Mouse (Mus musculus): Measurements from ENCODE around the gene Cox8a. TPM values are rescaled to one million over a fixed set of nuclear protein-coding genes. Genes with fewer than 3 reads are reported as not detected.

Cox8a gene
- polyA plus RNA-seq, 1 experiment from 2014 or later = 824 TPM

GRCm38 (mm10) chr19:7183419-7183818 is 34.0 kb downstream of the Cox8a start:
- Histone ChIP-seq H3K4me1 (peaks cover 45% of the 10 kb centered on the region), H3K4me3 (no peak overlapping the region), H3K4me2 (replicated peaks) (no peak overlapping the region), H3K36me3 (no peaks in the 10 kb centered on the region), H3K27ac (0 out of 2 replicates have a peak overlapping the region, but pooled peaks have one; percentile 7), H3K9me3 (no peaks in the 10 kb centered on the region), H3K27me3 (peaks cover 55% of the 10 kb centered on the region), H3K9ac (no peak overlapping the region)
- WGBS = 46% methylated on average over 11 of the region's 11 CpGs
- ATAC-seq (ENCODE audit: insufficient number of reproducible peaks, insufficient read depth, low FRiP score, low TSS enrichment) = no peak

GRCm38 (mm10) chr19:7182273-7182949 is 35.0 kb downstream of the Cox8a start:
- no peak overlapping the region for H3K9ac ChIP-seq
- peak overlapping the region; percentile 40 for H3K4me2 ChIP-seq (replicated peaks)
- peak overlapping the region; percentile 70 for H3K27ac ChIP-seq
- H3K36me3 ChIP-seq = no peaks in the 10 kb centered on the region
- no peaks in the 10 kb centered on the region for H3K9me3 ChIP-seq
- 0 out of 2 replicates have a peak, but pooled peaks have one; percentile 35 for ATAC-seq (ENCODE audit: insufficient number of reproducible peaks, insufficient read depth, low FRiP score, low TSS enrichment)
- no peak overlapping the region for H3K4me3 ChIP-seq
- H3K27me3 ChIP-seq = peaks cover 55% of the 10 kb centered on the region
- 4% methylated on average over 23 of the region's 23 CpGs for WGBS
- peaks cover 53% of the 10 kb centered on the region for H3K4me1 ChIP-seq

- Histone ChIP-seq H3K27ac (peak overlapping the region; percentile 70), H3K4me2 (replicated peaks) (no peak overlapping the region), H3K36me3 (no peaks in the 10 kb centered on the region), H3K27me3 (peaks cover 48% of the 10 kb centered on the region), H3K4me1 (peaks cover 56% of the 10 kb centered on the region), H3K9ac (no peak overlapping the region), H3K4me3 (no peak overlapping the region), H3K9me3 (no peaks in the 10 kb centered on the region)
- 54% methylated on average over 7 of the region's 7 CpGs for whole genome bisulfite sequencing
- ATAC-seq (ENCODE audit: insufficient number of reproducible peaks, insufficient read depth, low FRiP score, low TSS enrichment) = no peak
Observed at GRCm38 (mm10) chr19:7181496-7181895, 35.9 kb downstream of the Cox8a start.

- H3K4me2 ChIP-seq (replicated peaks) = no peak overlapping the region
- no peak overlapping the region for H3K27ac ChIP-seq
- no peaks in the 10 kb centered on the region for H3K36me3 ChIP-seq
- peaks cover 42% of the 10 kb centered on the region for H3K27me3 ChIP-seq
- 79% methylated on average over 8 of the region's 8 CpGs for WGBS
- H3K4me1 ChIP-seq = peaks cover 60% of the 10 kb centered on the region
- H3K9ac ChIP-seq = no peak overlapping the region
- H3K9me3 ChIP-seq = no peaks in the 10 kb centered on the region
- ATAC-seq (ENCODE audit: insufficient number of reproducible peaks, insufficient read depth, low FRiP score, low TSS enrichment) = no peak
- no peak overlapping the region for H3K4me3 ChIP-seq
Observed at GRCm38 (mm10) chr19:7180756-7181405, 36.5 kb downstream of the Cox8a start.

GRCm38 (mm10) chr19:7178841-7179452 is 38.5 kb downstream of the Cox8a start:
- no peak overlapping the region for H3K9ac ChIP-seq
- no peaks in the 10 kb centered on the region for H3K9me3 ChIP-seq
- H3K27me3 ChIP-seq = peaks cover 29% of the 10 kb centered on the region
- H3K27ac ChIP-seq = no peak overlapping the region
- WGBS = 45% methylated on average over 2 of the region's 3 CpGs
- peaks cover 53% of the 10 kb centered on the region for H3K4me1 ChIP-seq
- ATAC-seq (ENCODE audit: insufficient number of reproducible peaks, insufficient read depth, low FRiP score, low TSS enrichment) = no peak
- H3K36me3 ChIP-seq = no peaks in the 10 kb centered on the region
- no peak overlapping the region for H3K4me3 ChIP-seq
- no peak overlapping the region for H3K4me2 ChIP-seq (replicated peaks)

- 47% methylated on average over 13 of the region's 13 CpGs for WGBS
- Histone ChIP-seq H3K4me3 (no peak overlapping the region), H3K9ac (no peak overlapping the region), H3K4me1 (peaks cover 43% of the 10 kb centered on the region), H3K27me3 (peaks cover 19% of the 10 kb centered on the region), H3K36me3 (no peaks in the 10 kb centered on the region), H3K9me3 (no peaks in the 10 kb centered on the region), H3K4me2 (replicated peaks) (no peak overlapping the region), H3K27ac (no peak overlapping the region)
- ATAC-seq (ENCODE audit: insufficient number of reproducible peaks, insufficient read depth, low FRiP score, low TSS enrichment) = no peak
Observed at GRCm38 (mm10) chr19:7177804-7178511, 39.5 kb downstream of the Cox8a start.

GRCm38 (mm10) chr19:7176041-7176696 is 41.2 kb downstream of the Cox8a start:
- 9% methylated on average over 11 of the region's 11 CpGs for WGBS
- H3K27me3 ChIP-seq = 0 out of 2 replicates have a peak, but pooled peaks cover 11% of the 10 kb centered on the region
- no peaks in the 10 kb centered on the region for H3K9me3 ChIP-seq
- no peak for ATAC-seq (ENCODE audit: insufficient number of reproducible peaks, insufficient read depth, low FRiP score, low TSS enrichment)
- peaks cover 42% of the 10 kb centered on the region for H3K4me1 ChIP-seq
- H3K36me3 ChIP-seq = no peaks in the 10 kb centered on the region
- peak overlapping the region; percentile 55; the same call in 1 of the 2 replicates for H3K27ac ChIP-seq
- H3K4me2 ChIP-seq (replicated peaks) = 0 out of 2 replicates have a peak overlapping the region, but pooled peaks have one; percentile 7
- H3K4me3 ChIP-seq = no peak overlapping the region
- H3K9ac ChIP-seq = peak overlapping the region; percentile 20; the same call in 1 of the 2 replicates

GRCm38 (mm10) chr19:7172051-7172866 is 45.2 kb downstream of the Cox8a start:
- peak; percentile 68; the same call in 1 of the 2 replicates for ATAC-seq (ENCODE audit: insufficient number of reproducible peaks, insufficient read depth, low FRiP score, low TSS enrichment)
- Histone ChIP-seq H3K27me3 (peaks cover 21% of the 10 kb centered on the region), H3K9me3 (no peaks in the 10 kb centered on the region), H3K9ac (no peak overlapping the region), H3K4me1 (peaks cover 31% of the 10 kb centered on the region), H3K4me3 (no peak overlapping the region), H3K27ac (peak overlapping the region; percentile 55; the same call in 1 of the 2 replicates), H3K4me2 (replicated peaks) (no peak overlapping the region; the same call in 1 of the 2 replicates), H3K36me3 (no peaks in the 10 kb centered on the region)
- 18% methylated on average over 13 of the region's 13 CpGs for WGBS

GRCm38 (mm10) chr19:7171447-7171846 is 46.0 kb downstream of the Cox8a start:
- Histone ChIP-seq H3K4me3 (no peak overlapping the region), H3K9ac (no peak overlapping the region), H3K4me1 (peaks cover 29% of the 10 kb centered on the region), H3K9me3 (no peaks in the 10 kb centered on the region), H3K4me2 (replicated peaks) (no peak overlapping the region), H3K27ac (0 out of 2 replicates have a peak overlapping the region, but pooled peaks have one; percentile 55), H3K27me3 (peaks cover 28% of the 10 kb centered on the region), H3K36me3 (no peaks in the 10 kb centered on the region)
- 10% methylated on average over 8 of the region's 8 CpGs for WGBS
- ATAC-seq (ENCODE audit: insufficient number of reproducible peaks, insufficient read depth, low FRiP score, low TSS enrichment) = no peak

- Histone ChIP-seq H3K27me3 (peaks cover 34% of the 10 kb centered on the region), H3K4me2 (replicated peaks) (no peak overlapping the region), H3K36me3 (no peaks in the 10 kb centered on the region), H3K9ac (no peak overlapping the region), H3K27ac (no peak overlapping the region), H3K9me3 (no peaks in the 10 kb centered on the region), H3K4me1 (peaks cover 29% of the 10 kb centered on the region), H3K4me3 (no peak overlapping the region)
- no peak for ATAC-seq (ENCODE audit: insufficient number of reproducible peaks, insufficient read depth, low FRiP score, low TSS enrichment)
- WGBS = 67% methylated on average over 6 of the region's 6 CpGs
Observed at GRCm38 (mm10) chr19:7170916-7171315, 46.5 kb downstream of the Cox8a start.

Data from embryonic facial prominence, embryonic 12.5 days (tissue).